Mouse (Mus musculus) fat pad, adult 2 months (tissue): Measurements from ENCODE around the gene Utf1.

Source experiments
- DNase-seq: peaks from one replicate; pipeline ENCODE4 v3.0.0-alpha.2; 2011; ENCODE audit warnings: low read depth, low spot score; ENCODE audit errors: extremely low read depth

The Utf1 gene

GRCm38 (mm10) chr7:139970216-139970919 is 26.8 kb downstream of the Utf1 start:
- DNase-seq: no peak

DNA sequence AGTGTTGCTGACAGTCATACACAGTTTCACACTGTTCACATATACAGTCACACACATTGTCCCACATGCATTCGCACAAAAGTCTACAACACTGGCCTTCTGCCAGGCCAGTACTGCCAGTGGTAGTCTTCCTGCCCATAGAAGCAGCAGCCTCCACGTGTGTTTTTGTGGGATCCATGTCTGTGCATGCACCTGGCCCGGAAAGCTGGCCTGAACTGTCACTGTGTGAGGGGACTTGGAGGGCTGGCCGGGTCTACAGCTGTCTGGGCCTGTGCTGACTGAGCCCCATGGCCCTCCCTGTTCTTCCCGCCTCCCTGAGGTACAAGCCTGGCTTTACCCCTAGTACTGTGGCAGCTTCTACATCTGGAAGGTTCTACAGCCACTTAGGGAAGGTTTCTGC is 27.4 kb downstream of the Utf1 start:
- DNase-seq: no peak

DNA sequence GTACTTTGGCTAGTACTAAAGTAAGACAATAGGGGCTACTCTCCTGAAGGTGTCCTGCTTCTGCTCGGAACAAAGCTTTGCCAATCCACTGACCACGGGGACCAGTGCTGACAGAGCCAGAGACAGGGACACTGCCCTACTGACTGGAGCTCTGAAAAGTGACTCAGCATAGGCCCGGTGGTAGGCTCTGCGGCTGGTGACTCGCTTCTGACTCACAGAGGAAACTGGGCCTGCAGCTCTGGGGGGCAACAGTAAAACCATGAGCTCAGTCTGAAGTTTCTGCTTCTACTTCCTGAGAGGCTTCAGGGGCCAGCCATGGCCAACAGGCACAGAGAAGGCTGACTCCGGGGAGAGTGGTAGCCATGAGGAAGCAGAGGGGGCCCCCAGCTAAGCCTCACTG is 27.8 kb downstream of the Utf1 start:
- no peak for DNase-seq

GRCm38 (mm10) chr7:139972923-139973331 is 29.3 kb downstream of the Utf1 start:
- no peak for DNase-seq

DNA sequence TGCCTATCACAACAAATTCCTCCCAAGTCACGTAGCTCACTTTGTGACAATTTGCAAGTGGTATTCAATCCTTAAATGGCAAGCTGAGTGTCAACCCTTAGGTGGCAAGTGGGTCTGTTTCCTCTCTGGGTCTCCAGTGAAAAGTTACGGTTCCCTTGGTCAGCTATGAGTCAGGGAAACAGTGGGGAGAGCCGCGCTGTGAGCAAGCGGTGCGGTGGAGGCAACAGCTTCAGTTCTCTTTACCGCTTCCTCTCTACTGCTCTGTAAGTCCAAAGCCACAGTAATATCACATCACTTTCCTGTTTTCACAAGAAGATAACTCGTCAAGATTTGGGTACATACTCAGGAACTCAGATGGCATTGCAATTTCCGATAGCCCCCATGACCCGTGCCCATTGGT is 30.7 kb downstream of the Utf1 start:
- DNase-seq: no peak

DNA sequence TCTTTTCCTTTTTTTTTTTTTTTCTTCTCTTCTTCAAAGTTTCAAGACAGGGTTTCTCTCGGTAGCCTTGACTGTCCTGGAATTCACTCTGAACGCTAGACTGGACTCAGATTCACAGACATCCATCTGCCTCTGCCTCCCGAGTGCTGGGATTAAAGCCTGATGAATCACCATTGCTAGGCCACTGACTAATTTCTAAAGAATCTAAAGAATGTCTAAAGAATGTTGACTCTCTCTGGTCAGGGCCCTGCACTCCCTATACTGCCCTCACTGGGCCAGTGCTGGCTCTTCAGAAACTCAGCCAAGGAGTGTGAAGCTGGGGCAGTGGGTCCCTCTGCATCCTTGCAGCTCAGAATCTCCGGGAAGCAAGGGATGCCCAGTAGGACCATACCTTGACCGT is 31.9 kb downstream of the Utf1 start:
- no peak for DNase-seq

- DNase-seq: no peak
Measured at GRCm38 (mm10) chr7:139978278-139978892, 34.8 kb downstream of the Utf1 start, which contains the start of gene 6430531B16Rik. 6430531B16Rik (minus strand) TSS chr7:139978755.

GRCm38 (mm10) chr7:139979011-139979719 is 35.6 kb downstream of the Utf1 start:
- DNase-seq: no peak

GRCm38 (mm10) chr7:139980778-139981177 is 37.2 kb downstream of the Utf1 start:
- no peak for DNase-seq

DNA sequence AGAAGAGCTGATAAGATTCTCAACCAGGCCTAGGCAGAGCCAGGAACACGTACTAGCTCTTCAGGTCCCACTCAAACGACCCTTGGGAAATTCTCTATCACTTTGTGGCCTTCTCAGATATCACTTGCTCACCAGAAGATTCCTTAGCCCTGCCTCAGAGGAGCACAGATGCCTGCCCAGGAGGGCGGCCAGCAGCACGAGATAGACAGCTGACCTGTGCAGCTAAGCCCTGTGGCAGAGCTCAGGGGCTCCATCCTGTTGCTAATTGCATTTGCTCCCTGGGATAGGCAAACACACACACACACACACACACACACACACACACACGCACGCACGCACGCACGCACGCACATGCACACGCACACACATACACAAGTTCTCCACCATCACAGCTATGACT is 38.5 kb downstream of the Utf1 start:
- DNase-seq: no peak

DNA sequence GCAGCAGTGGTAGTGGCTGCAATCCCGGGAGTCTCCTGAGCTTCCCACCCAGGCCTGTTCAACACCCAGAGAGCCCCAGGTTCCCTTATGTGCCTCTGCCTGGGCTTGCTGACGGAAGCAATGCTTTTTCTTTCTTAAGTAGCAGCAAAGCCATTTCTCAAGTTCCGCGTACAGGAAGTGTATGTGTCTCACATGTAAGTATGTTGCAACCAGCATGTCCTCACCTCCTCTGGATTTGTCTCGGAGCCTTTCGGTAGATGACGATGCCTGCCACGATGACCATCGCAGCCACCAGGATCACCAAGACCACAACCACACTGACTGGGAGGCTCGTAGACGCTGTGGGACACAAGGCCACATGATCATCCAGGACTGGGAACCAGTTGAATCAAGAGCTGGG is 40.9 kb downstream of the Utf1 start:
- DNase-seq: no peak

- no peak for DNase-seq
Measured at GRCm38 (mm10) chr7:139988272-139988671, 44.7 kb downstream of the Utf1 start.

DNA sequence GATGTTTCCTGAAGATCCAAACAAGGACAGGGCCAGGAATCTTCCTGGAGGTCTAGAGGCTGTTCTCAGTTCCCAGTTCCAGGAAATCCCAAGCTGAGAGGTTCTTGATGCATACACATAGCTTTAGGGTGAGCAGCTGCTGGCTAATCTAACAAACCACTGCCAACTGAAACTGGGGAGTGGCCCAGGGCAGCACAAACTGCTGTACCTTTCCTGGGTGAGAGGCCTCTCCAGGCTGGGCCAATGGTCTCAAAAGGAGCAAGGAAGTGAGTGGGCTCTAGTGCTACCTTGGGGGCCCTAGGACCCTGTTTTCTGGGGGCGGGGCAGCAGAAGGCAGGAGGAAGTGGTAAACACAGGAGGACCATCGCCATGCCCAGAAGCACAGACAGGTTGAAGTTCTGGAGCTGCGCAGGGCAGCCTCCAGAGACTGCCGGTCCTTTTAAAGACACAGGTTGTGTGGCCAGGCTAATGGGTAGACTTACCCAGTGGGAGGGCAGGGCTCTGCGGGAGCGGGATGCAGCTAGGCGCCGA is 47.3 kb downstream of the Utf1 start:
- no peak for DNase-seq

- no peak for DNase-seq
Measured at GRCm38 (mm10) chr7:139992406-139992805, 48.8 kb downstream of the Utf1 start, which contains the start of gene Adam8. Adam8 (minus strand) TSS chr7:139992562.

GRCm38 (mm10) chr7:139993532-139993931 is 49.9 kb downstream of the Utf1 start:
- DNase-seq: no peak

GRCm38 (mm10) chr7:139994202-139994601 is 50.6 kb downstream of the Utf1 start:
- no peak for DNase-seq

DNA sequence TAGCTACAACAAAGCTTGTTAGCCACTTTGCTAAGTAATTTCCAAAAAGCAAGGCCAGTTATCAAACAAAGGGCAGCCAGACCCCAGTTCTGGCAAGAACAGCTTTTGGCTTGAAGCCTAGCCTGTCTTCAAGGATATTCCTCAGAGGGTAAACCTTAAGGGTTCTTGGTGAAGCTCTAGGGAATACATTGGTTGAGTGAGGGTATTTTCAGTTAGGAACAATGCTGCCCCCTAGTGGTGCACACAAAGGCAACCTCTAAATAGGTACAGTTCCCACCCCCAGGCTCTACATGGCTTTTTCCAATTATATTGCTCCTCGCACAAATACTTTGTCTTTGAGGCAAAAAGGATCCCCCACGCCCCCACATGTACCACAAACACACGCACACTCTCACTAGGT is 51.1 kb downstream of the Utf1 start:
- DNase-seq: no peak
